Mouse (Mus musculus): ENCODE data around the gene Urm1. TPM values are rescaled to one million over a fixed set of nuclear protein-coding genes. Genes with fewer than 3 reads are reported as not detected.
"Not testable (repeated sequence)": the region's sequence is repeated elsewhere in the genome, so short reads cannot be mapped to it uniquely, and the experiment has no call there.

The Urm1 gene
- 10 to 100 TPM; 41.8 to 52.5 TPM for total RNA-seq (2021)
- long read RNA-seq, experiment 1, transcript Urm1-201 (5 exons, 2,196 nt): major isoform, 20 of 30 reads
- long read RNA-seq, experiment 1, partial matches to known transcripts: 2 of 30 reads
- long read RNA-seq, experiment 1, other reads (novel, unspliced or antisense): 7 of 30 reads
- long read RNA-seq, experiment 2, transcript Urm1-201 (5 exons, 2,196 nt): major isoform, 14 of 21 reads
- long read RNA-seq, experiment 2, partial matches to known transcripts: 0 of 21 reads
- long read RNA-seq, experiment 2, other reads (novel, unspliced or antisense): 4 of 21 reads

GRCm38 (mm10) chr2:29820025-29820817, at the start of gene Urm1:
Urm1 (plus strand) TSS chr2:29820075.
- peak; percentile 47 to 67 for DNase-seq (ENCODE audit: low spot score in 2 of 2)

GRCm38 (mm10) chr2:29770162-29770561, 49.7 kb upstream of the Urm1 start:
- no peak for DNase-seq (ENCODE audit: low spot score in 2 of 2)

- DNase-seq (ENCODE audit: low spot score in 2 of 2): no peak
These were observed 48.0 kb upstream of the Urm1 start for GRCm38 (mm10) chr2:29771611-29772461.

- DNase-seq (ENCODE audit: low spot score in 2 of 2): no peak
These were observed 46.6 kb upstream of the Urm1 start for GRCm38 (mm10) chr2:29773323-29773722.

GRCm38 (mm10) chr2:29781256-29781655, 38.6 kb upstream of the Urm1 start:
- not testable (repeated sequence) for DNase-seq (ENCODE audit: low spot score in 2 of 2)

- no peak for DNase-seq (ENCODE audit: low spot score in 2 of 2)
These were observed 35.6 kb upstream of the Urm1 start for GRCm38 (mm10) chr2:29784290-29784689.

- peak; percentile 68 to 86 for DNase-seq (ENCODE audit: low spot score in 2 of 2)
These were observed 32.6 kb upstream of the Urm1 start, which contains the start of gene Coq4 for GRCm38 (mm10) chr2:29787104-29787917. Coq4 (plus strand) TSS chr2:29787493.

- DNase-seq (ENCODE audit: low spot score in 2 of 2): peak in 1 of 2 experiments; percentile 76
These were observed 31.8 kb upstream of the Urm1 start, which contains the start of gene Trub2 for GRCm38 (mm10) chr2:29787937-29788681. Trub2 (minus strand) TSS chr2:29788502.

GRCm38 (mm10) chr2:29792772-29793487, 26.9 kb upstream of the Urm1 start:
- no peak for DNase-seq (ENCODE audit: low spot score in 2 of 2)

GRCm38 (mm10) chr2:29802075-29802826, 17.6 kb upstream of the Urm1 start, which contains the start of gene Slc27a4:
Slc27a4 (plus strand) TSS chr2:29802634.
- peak; percentile 92 to 98 for DNase-seq (ENCODE audit: low spot score in 2 of 2)

- DNase-seq (ENCODE audit: low spot score in 2 of 2): no peak
These were observed 17.1 kb upstream of the Urm1 start for GRCm38 (mm10) chr2:29802827-29803201.

GRCm38 (mm10) chr2:29803400-29803831, 16.5 kb upstream of the Urm1 start:
- no peak for DNase-seq (ENCODE audit: low spot score in 2 of 2)

GRCm38 (mm10) chr2:29815678-29816371, 4.0 kb upstream of the Urm1 start:
- no peak for DNase-seq (ENCODE audit: low spot score in 2 of 2)

GRCm38 (mm10) chr2:29817426-29818232, 2.2 kb upstream of the Urm1 start:
- DNase-seq (ENCODE audit: low spot score in 2 of 2): peak; percentile 64 to 77

GRCm38 (mm10) chr2:29819363-29819762, 512 bp upstream of the Urm1 start:
- DNase-seq (ENCODE audit: low spot score in 2 of 2): no peak

GRCm38 (mm10) chr2:29826318-29826925, 6.5 kb downstream of the Urm1 start:
- no peak for DNase-seq (ENCODE audit: low spot score in 2 of 2)
